Mouse (Mus musculus) 3T3-L1 (cell line): ENCODE data around the gene Galnt10.

Experiments
- DNase-seq: peaks from one replicate; pipeline ENCODE4 v3.0.0-alpha.2; 2015; ENCODE audit warnings: low read depth, low spot score

Gene Galnt10

DNA sequence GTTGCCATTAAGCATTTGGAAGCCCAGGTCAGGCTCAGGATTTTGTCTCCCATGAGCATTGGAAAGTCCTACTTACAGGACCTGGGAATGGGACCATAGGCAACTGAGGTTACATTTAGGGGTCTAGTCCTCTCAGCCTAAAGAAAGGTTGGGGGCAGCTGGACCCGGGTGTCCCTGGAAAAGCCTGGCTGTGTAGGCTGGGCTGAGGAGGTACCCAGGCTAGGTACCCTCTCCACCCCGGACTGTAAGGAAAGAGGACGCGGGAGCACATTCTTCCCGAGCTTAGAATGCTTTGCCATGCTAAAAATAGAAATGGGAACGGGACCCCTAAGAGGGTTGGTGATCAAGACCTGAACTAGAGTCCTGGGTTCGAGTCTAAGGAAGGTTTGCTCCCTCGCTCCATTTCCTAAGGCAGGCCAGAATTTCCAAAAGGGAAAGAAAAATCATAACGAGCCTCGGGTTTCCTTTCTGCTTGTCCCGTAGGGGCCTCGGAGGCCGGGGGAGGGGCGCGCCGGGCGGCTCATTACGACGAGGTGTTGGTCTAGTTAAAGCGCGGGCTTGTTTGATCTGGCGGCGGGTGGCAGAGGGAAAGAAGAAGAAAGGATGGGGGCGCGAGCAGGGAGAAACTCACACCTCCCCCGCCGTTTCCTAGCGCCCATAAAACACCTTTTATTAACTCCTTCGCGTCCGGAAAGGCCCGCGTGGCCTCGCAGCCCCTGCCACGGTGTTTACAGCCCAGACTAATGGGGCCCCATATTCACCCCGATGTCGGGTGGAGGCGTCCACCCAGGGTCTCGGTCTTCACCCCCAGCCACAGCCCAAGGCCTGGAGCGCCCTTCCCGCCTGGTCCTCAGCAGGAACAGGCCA is 182.0 kb downstream of the Galnt10 start:
- DNase-seq = no peak

DNA sequence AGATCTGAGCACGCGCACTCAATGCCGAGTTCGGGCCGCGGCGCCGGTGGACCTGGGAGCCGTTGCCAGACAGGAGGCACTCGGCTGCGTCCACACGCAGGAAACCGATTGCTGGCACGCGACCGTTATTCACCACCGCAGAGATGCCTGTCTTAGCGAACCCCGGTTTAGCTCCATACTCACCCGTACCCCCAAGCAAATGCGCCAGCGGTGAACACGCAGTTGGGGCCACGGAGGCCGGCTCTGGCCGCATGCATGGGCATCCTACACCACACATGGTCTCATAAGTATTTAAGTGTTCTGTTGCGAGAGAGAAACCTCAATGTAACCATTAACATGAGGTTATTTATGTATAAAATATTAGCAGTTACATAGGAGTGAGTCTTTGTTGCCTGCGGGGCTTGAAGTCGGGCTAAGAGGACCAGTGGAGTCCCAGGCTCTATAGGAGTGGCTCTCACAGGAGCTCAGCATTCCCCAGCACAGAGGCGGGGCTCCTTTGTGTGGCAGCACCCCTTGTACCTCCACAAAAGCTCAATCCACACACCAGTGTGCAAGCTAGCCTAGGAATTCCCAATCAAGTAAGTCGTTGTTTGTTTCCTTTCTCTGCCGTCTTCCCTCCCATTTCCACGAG is 182.8 kb downstream of the Galnt10 start:
- no peak for DNase-seq

DNA sequence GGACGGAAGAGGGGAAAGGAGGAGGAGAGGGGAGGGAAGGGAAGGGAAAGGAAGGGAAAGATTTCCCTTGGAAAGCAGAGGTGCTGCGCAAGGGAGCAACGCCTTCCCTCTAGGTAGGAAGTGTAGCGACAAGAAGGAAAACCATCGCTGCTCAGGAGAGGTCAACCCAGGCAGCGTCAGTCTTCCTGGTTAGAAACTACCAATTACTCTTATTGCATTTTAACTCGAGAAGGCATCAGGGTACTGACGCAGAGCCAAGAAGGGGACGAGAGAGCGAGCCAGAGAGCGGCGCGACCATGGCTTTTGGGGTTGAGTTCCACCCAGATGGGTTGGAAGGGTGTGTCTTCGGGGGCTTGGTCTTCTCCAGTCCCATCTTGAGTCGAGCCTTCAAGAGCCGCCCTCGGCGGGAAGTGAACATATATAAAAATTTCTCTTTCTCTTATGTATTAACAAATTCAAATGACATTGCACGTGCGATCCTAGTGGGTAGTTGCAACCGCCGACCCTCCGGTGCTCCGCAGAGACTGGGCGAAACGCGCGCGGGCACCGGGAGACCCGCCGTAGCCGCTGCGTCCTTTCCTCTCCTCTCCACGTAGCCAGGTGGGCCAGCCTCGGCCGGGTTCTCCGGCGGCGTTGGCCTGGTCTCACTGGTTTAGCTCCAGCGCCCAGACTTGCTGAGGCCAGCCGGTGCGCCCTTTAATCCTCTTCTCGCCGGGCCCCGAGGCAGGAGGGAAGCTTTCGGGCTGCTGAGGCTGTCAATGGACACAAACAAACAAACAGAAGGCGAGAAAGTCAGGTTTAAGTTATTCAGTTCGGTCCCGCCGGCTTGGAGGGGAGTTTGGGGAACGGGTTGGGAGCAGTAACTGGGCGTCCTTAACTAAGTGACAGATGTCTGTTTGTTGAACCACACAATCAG is 184.0 kb downstream of the Galnt10 start:
- no peak for DNase-seq

DNA sequence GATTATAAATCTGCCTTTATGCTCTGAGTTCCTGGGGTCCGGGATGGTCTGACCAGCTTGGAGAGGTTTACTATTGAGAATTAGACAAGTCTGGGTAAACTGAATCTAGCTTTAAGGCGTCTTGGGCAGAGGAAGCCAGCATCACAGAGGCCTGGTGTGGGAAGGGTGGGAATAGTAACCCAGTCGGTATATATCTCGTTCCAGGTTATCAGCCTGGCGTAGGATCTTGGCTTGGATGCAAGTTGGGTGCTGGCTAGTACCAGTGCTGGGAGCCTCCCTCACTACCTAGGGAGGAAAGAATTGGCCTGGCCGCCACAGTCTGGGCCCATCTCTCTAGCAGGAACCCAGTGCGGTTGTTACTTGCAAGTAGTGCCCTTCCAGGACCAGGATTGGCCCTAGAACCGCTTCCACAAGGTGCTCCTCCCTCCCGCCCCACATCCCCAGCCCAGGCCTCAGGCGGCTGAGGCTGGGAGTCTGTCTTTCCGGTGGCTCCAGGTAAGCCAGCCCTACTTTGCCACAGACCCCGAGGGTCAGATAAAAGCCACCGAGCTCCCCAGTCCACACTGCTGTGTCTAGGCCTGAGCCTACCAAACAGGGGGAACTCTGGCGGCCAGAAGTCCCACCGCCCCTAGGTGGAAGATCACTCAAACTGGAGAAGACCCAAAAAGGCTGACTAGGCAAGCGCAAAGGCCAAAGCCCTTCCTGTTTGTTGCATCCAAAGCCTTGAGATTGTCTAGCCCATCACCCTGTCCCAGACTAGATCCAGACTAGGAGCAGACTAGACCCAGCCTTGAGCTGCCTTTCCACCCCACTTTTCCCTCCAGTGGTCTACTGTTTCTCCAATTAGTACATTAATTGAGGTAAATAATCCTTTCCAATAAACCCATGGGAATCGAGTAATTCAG is 184.9 kb downstream of the Galnt10 start:
- DNase-seq = no peak

DNA sequence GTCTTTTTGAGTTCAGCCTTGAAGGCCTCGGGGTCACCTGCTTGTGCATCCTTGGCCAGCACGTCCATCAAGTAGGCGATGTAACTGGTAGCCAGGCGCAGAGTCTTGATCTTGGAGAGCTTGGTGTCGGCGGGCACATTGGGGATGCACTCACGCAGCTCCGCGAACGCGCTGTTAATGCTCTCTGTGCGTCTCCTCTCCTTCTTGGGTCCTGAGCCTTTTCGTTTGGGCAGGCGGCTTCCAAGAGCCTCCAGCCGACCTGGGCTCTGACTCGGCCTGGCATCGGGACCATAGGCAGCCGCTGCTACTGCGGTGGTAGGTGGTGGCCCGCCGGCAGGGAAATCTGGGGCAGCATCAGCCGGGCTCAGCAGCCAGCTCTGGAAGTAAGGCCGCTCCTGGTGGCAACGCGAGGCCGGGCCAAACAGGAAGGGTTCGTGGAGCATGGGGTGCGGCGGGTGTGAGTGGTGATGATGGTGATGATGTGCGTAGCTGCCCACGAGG is 186.1 kb downstream of the Galnt10 start:
- DNase-seq = no peak

DNA sequence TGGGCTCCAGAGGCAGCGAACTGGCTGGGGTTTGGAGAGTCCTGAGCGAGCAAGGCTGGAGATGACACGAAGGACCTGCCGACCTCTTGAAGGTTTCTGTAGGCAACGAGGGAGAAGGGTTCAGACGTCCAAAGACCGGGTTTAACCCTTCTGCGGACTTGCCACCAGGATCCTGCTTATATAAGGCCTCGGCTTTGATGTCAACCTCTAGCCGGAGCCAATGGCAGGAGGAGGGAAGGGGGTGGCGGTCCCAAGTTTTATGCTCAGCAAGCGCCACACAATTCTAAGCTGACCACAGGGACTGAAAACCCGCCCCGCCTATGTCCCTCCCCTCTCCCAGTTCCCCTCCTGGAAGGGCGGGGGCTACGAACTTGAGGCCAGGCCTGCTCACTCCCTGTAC is 186.6 kb downstream of the Galnt10 start:
- DNase-seq = no peak

DNA sequence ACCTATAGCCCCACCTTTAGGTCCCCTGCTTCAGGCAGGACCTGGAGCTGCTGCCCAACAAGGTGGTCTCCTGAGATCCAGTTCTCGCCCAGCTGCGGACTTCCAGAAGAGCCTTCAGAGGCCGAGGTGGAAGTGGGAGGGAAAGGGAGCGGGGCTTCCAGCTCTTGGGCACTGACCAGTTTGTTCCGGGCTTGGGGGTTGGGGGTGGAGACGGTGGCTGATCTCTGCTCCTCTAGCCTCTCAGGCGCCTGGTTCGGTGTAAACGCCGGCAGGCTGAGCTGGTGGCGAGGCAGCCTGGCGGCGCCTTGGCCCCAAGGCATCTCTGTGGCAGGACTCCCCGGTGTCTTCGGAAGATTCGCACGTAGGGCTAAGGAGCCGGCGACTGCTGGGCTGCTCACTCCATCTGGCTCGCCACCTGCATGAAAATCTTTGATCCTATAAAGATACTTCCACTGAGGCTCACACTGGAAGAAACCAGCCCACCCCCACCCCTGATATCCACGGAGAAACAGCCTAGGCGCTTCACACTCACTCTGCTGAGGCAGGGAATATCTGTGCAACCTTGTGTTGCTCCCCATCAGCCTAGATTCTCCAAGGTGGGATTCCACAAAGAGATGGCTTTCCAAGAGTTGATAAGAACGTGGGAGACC is 187.4 kb downstream of the Galnt10 start, which contains the start of gene Hand1:
Gene Hand1 (minus strand): TSS at position 267 of the 650 bp plus-strand sequence.
- DNase-seq = no peak

DNA sequence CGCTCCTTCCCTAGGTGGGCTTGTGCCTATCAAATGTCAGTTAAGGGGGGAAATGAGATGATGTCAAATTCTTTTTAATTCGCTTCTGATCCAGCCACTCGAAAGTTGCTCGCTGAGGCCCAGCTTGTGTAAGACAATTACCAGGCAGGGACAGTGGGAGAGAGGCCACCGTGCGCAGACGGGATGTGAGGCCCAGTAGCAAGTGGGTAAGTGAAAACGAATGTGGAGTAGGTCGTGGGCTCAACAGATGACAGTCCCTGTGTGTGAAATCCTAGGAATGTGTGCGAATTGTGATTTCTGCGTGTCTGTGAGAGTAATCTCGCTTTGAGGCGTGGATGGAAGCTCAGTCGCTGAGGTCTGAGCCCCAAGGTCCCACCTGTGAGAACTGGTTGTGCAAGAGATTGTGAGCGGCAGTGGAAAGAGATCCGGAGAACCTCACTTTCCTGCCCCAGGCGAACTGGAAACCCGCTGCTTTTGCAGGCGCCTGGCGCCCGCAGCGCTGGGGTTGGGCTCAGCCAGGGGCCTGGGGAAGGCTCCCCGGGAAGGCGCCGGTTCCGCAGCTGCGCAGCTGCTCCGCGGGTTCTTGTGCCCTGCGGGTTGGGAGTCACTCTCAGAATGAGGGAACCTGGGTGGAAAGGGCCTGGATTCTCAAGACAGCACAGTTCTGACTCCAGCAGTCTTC is 188.2 kb downstream of the Galnt10 start:
- no peak for DNase-seq

DNA sequence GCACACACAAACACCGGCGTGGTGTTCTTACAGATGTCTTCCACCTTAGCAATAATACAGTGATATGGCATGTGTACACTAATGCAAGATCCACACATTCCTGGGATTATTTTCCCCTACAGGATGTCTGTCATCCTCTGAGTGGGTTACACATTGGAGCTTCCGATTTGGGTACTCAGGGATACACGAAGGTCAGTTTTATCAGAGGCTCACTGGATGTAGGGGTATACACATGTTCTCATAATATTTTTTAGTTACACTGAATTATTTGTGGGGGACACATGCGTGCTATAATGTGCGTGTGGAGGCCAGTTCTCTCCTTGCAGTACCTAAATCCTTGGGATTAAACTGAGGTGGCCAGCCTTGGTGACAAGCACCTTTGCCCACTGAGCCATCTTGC is 188.8 kb downstream of the Galnt10 start:
- no peak for DNase-seq

DNA sequence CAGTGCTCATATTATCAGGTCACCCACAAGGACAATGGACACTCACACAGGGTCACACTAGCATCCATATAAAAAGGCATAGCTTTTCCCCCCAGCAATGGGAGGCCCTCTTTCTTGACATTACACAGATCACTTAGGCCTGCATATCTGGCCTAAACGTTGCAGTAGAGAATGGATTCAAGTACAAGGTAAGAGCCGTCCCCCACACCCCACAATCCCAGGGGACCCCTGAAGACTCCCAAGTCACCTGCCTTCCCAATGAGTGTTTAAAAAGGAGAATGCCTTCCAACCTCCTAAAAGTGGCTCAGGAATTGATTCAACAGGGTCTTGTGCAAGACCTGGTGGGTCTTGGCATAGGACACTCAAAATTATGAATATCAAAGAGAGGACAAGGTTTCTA is 190.1 kb downstream of the Galnt10 start:
- no peak for DNase-seq

DNA sequence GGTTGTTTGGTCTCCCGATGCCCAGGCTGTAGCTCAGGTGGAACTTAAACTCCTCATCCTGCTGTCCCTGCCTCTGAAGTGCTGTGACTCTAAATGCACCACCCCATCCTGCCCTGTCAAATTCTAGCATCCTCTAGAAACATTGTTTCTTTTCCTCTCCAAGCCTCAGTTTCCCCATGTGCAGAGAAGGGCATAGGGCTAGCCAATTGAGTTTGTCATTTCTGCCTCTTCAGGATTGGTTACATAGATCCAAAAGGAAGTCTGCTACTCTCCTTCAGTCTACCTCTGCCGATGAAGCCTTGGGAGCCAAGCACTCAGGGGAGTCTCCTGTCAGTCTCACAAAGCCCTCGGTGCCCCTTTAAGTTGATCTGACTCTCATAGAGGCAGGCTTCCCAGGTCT is 190.7 kb downstream of the Galnt10 start:
- no peak for DNase-seq

DNA sequence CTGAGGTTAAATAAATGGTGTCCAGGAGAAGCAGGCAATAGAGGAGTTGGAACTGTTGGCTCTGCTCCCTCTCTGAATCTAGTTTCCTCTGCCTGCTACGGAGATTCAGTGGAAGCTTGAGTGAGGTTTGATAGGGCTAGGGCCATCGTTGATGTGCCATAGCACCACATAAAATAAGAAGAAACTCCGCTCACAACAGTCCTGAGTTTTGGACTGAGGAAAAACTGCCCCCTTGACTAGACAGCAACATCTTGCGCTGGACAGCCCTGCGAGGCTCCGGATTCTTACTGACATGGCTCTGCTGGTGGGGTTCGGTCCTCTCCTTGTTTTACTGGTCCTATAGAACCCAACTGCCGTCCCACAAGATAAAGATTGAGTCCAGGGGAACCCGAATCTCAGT is 191.2 kb downstream of the Galnt10 start:
- DNase-seq = no peak
